Mouse (Mus musculus) frontal cortex, postnatal 25 days (tissue): Measurements from ENCODE around the gene Olfr731.

Experiments used
- DNase-seq, 2 experiments: peaks; one replicate each; pipeline ENCODE4 v3.0.0; 2022; ENCODE audit warnings: low spot score in 2 of 2

The Olfr731 gene

DNA sequence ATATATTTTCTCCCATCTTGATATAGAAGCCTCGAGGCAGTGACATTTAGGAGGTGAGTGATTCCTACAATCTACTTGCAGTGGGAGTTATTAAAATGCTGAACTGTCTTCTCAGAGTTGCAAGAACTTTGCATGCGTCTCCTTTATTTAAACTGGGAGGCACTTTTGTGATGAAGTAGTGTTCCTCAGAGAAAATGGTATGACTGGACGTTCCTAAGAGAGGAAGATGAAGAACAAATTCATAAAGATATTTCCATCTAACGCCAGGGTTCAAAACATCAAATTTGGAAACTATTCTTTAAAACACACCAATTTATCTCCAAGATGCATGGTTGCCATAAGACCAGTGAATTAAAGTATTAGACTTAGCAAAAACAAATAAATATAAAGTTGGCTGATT, at the start of gene Olfr731:
Gene Olfr731 (minus strand): TSS at position 101 of the 400 bp plus-strand sequence.
- no peak for DNase-seq

DNA sequence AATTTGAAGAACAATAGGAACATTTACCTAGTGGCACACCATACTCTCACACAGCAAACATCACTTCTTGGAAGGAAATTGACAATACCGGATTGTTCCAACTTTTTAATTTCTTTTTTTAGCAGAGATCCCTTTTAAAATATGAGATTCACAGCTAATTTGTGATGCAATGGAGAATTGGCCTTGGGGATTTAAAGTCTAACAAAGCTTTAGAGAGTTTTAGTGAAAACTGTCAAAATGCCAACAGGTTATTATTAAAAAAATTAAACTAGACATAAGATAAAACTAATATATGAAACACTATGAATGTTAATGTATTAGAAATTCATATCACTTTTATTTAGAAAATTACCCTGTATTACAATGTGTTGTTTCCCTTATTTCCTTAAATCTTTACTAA, 42.4 kb upstream of the Olfr731 start, which contains the start of gene Olfr732:
Gene Olfr732 (minus strand): TSS at position 101 of the 400 bp plus-strand sequence.
- no peak for DNase-seq

DNA sequence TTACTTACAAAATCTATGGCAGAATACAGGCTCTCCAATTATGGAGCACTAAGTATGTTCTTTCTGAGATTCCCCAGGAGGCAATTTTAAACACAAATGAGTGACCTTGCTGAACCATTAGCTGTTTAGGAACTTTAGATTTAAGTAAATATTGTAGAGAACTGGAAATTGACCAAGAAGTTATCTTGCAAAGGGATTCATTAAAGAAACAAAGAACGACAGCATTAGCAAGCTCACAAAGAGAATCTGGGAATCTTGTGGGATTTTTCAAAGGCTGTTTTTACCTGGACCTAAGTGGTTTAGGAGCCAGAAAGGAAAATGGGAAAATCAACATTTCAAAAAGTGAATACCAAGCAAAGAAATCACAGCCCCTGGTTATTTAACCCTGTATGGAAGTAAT, 53.6 kb downstream of the Olfr731 start, which contains the start of gene Olfr730:
Gene Olfr730 (minus strand): TSS at position 101 of the 400 bp plus-strand sequence.
- no peak for DNase-seq
